Mouse (Mus musculus) naive thymus-derived CD4-positive, alpha-beta T cell, adult 2 months (primary cell): ENCODE measurements around the gene Znrd1as.

Source experiments
- DNase-seq: peaks from one replicate; pipeline ENCODE4 v3.0.0-alpha.2; 2011; ENCODE audit warnings: low read depth

Gene Znrd1as

DNA sequence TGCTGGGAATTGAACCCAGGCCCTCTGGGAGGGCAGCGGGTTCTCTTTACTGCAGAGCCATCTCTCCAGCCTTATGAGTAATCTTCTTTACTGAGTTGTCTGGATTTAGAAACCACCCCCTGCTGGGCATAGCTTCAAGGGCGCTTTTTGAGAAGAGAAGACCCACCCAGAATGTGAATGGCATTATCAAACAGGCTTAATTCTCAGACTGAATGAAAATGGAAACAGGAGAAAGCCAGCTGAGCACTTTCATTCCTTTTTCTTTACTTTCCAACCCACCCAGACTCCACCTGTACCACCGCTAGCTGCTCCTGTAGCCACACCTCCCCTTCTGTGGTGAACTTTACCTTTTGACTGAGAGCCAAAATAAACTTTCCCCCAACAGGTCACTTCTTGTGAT lies 37.1 kb downstream of the Znrd1as start:
- no peak for DNase-seq

DNA sequence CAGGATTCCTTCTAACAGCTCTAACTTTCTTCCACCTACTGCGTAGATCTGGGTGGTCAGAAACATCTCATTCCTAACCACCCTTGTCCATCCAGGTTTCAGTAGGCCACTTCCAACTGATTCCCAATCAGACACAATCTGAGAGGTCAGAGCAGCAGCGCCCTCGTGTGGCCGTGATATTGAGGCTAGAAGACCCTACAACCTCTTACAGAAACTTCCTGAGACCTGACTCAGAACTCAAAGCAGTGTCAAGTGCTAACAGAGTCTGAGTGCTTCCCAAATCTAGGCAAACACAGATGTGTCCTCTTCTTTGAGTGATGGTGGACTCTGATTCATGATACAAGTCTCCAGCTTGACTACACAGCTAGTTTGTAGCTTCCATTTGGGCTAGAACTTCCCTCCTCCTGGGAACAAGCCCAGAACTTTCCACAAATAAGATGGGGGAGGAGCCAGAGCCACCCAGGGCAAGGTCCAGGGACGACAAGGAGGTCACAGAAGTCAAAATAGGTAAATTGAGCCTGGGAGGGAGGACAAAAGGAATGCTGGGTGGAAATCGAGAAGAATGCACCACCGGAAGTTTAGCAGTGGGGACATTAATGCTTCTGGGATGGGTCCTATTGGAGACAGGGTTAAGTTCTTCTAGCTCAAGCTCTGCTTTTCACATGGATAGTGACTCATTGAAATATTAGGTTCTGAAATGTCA lies 38.8 kb downstream of the Znrd1as start:
- peak; percentile 80 for DNase-seq

DNA sequence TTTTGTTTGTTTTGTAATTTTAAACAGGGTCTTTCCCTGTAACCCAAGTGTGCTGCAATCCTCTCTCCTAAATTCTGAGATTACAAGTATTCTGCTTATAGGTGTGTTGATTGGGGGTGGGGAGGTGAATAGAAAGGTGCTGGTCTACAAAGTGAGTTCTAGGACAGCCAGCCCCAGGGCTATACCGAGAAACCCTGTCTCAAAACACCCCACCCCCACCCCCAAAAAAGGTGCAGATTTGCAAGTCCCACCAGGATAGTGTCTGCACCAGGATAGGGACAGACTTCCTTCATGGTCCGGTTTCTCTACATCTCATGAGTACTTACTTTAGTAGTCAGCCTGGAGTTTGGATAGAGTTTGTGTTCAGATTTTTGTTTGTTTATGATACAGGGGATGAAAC lies 40.1 kb downstream of the Znrd1as start:
- no peak for DNase-seq

DNA sequence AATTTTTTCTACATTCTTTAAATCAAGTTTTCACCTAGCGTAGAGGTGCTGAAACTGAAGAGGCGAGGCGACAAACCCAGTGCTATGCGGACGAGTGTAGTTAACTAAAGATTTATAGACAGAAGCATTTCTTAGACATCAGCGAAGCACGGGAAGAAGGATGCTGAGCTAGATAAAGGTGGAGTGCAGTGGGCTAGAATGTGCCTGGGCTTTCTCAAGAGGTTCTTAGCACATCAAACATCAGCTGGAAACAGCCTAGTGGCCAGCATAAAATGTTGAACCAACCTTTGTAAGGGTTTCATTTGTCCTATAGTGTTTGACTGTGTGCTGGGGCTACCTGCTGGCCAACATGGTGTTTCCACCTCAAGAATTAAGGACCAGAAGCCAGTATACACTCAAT lies 42.5 kb downstream of the Znrd1as start, which contains the start of gene Zfp57:
TSS of gene Zfp57 (plus strand) at position 301 of the 400 bp plus-strand sequence.
- DNase-seq, result no peak

DNA sequence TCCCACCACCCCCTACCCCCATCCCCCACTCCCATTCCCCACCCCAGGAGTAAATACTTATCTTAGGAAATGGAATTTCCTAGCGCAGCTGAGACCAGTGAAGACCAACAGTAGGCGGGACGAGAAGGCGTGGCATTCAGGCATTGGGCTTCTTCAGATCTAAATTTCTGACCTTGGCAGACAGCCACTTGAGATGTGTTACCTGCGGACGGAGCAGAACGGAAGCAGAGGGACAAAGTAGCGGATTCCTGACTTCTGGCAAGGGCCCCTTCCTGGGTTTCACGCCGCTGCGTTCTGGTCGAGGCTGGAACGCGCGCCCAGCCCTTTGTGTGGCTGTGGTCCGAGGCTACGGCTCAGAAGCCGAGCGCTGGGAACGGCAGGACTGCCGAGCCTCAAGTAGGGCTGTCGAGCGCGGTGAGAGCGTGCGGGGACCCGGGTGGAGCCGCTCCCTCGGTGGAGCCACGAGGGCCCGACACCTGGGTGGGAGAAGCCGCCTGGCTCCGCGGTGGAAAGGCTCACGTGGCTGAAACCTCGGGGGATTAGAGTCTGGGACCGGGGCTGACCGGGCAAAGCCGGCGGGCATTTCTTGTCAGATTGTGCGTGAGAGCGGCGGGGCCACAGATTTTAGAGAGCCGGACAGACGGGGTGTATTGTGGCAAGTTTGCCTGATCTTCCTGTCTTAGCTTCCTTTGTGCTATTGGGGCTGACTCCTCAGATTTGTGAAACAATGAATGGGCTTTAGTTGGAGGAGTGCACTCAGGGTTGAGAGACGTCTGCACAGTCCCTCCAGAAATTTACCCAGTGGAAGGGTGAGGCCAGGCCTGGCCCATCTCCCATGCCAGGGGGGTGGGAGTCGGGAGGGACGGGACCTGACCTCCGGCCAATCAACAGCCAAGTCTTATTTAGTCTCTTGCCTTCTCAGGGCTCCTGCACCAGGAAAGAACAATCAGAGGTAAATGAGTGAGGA lies 44.3 kb downstream of the Znrd1as start:
- no peak for DNase-seq

DNA sequence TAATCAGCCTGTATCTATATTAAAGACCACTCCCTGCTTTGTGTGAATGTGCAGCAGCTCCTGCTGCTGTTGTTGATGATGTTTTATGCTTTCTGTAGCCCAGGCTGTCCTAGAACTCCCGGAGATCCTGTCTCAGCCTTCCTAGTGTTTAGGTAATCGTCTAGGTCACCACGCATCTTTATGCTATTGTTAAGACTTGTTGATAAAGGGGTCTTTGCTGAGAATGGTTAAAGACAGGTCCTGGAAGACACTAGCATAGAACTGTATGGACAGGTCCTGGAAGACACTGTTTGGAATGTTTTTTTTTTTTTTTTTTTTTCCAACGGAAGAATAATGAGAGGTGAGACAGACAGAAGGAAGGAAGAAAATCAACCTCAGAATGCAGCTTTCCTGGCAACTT lies 45.0 kb downstream of the Znrd1as start:
- no peak for DNase-seq

DNA sequence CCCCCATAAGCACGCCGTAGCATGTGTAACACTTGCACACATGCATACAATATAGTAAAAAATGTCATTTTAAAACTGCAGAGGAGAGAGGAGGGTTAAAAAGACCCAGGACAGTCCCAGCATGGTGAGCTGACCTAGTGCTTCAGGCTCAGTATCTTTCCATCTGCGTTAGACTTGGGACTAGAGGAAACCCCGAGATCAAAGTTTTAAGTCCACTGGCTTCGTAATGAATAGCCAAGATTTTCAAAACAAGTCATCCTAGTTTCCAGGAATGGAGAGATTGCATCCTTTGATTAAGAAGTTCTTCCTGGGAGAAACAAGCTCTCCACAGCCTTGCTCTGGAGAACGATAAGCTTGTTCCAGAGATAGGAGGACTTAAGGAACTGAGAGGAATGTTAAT lies 49.8 kb downstream of the Znrd1as start:
- no peak for DNase-seq

DNA sequence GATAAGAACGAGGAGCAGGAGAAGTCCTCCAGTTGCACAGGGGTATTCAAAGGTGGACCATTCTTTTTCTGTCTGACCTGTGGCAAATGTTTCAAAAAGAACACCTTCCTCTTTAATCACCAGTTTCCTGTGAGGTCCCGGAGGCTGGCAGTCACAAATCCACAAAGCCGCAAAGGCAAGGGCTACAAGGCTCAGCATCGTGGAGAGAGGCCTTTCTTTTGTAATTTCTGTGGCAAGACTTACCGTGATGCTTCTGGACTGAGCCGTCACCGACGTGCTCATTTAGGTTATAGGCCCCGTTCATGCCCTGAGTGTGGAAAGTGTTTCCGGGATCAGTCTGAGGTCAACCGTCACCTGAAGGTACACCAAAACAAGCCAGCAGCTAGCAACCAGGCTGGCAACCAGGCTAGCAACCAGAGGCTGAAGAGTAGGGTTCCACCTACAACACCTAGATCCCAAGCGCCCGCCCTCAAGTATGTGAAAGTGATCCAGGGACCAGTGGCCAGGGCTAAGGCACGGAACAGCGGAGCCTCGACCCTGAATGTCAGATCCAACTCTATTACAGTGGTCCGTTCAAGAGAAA lies 51.2 kb downstream of the Znrd1as start:
- no peak for DNase-seq

DNA sequence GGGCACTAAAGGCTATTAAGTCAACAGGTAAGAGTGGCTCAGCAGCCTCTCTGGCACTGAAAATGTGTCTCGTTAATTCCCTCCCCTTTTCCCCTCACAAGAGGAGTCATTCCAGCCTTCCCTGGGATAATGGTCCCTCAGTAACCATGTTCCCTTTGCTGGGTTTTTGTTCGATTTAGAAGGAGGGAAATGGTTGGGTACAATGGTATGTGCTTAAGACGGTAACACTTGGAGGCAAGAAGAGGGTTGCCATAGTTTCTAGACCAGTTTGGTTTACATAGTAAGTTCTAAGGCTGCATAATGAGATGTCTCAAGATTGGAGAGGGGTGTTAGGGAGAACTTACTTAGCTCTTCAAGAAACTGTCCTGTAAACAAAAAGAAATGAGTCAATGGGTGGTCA lies 53.3 kb downstream of the Znrd1as start:
- no peak for DNase-seq

DNA sequence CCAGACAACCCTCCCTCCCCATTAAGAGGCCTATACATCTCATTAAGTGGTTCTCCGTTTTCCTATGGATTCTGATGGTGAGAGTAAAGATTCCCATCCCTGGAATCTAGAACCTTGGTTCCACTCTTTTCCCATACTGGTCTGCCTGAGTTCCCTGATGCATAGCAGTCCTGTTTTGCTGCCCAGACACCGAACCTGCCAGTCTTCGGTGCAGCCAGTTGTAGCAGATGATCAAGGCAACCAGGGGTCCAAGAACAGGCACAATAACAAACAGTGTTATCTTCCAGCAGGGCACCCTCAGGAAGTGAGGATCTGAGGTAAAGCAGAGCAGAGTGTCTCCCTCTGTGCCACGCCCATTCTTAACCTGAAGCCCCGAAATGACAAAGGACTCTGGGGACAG lies 53.7 kb downstream of the Znrd1as start:
- DNase-seq, result no peak
